9 mouse cellular contexts compared by ENCODE assay signal in genomic region chr6:91872781-91873180, GRCm38 (mm10). TPM values are rescaled to one million over a fixed set of nuclear protein-coding genes. Genes with fewer than 3 reads are reported as not detected.
"Had no signal": no experiment of that assay in that cellular context is flagged by ENCODE, and none has a peak within 500 bp of the region (broad histone marks: within the 10 kb centered on the region; RNA-seq: fewer than 3 reads in every experiment).

No protein-coding gene starts in this region.

- DNase-seq: kidney, adult 8-10 months; kidney, postnatal 25 days; lung, embryonic 14.5 days; lung, postnatal 10 days; right cerebral cortex, adult 18-20 months; thymus, adult 2 months; thymus, postnatal 25 days had no signal

RNA-seq across cellular contexts. Expression of gene 4930590J08Rik, which starts 29.8 kb away (rescaled TPM):
- polyA plus RNA-seq: liver, embryonic 16.5 days had no signal

RNA-seq across cellular contexts. Expression of gene Grip2, which starts 45.7 kb away (rescaled TPM):
- polyA plus RNA-seq: macrophage had no signal
